ENCODE assay signal across 8 mouse cellular contexts in the genomic region with DNA sequence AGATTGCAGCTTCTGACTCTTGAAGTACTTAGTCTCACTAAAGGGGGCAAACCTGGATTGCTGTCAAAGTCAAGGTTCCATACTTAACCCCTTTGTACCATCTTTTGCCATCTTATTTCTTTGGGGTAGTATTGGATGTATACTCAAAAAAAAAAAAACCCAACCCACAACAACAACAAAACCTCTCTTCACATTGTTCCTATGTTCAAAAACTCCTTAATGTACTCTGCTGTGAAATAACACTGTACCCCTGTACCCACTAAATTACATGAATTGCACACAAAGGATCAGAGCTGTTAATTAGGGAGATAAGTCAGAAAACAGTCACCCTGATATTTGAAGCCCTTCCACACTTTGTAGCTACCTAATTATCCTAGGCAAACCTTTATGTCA. TPM values are rescaled to one million over a fixed set of nuclear protein-coding genes. Genes with fewer than 3 reads are reported as not detected.
A peak's percentile ranks its signal among the peaks of the same experiment; 100 is the strongest.
DNase-seq lines count a peak whose midpoint lies in the region; ATAC-seq and TF ChIP-seq lines count a peak whose summit lies in the region.

No protein-coding gene starts in this region.

- DNase-seq in heart, postnatal 0 days (ENCODE audit: low spot score) = no peak
- DNase-seq in heart, postnatal 10 days = no peak
- DNase-seq in hindbrain, embryonic 14.5 days (ENCODE audit: low spot score) = no peak
- no peak for DNase-seq in left cerebral cortex, postnatal 4 days

- ATAC-seq in heart, postnatal 0 days (ENCODE audit: insufficient read depth, low read depth) = no peak
- no peak for ATAC-seq in hindbrain, embryonic 14.5 days (ENCODE audit: low FRiP score)
- ATAC-seq in midbrain, embryonic 13.5 days = no peak
- no peak for ATAC-seq in granulocyte monocyte progenitor cell, adult 5-6 weeks (replicated peaks; ENCODE audit: poor library complexity, severe bottlenecking)
- no peak for ATAC-seq in frontal cortex, adult (ENCODE audit: low TSS enrichment)

- peak overlapping the region; percentile 91 for H3K4me2 ChIP-seq in heart, postnatal 0 days (ENCODE audit: low read depth, low read length)
- H3K4me2 ChIP-seq in hindbrain, embryonic 14.5 days (replicated peaks) = peak overlapping the region; percentile 81
- peak overlapping the region; percentile 72 for H3K4me2 ChIP-seq in midbrain, embryonic 13.5 days (replicated peaks)

- no peak for TF ChIP-seq EP300 in heart, postnatal 0 days (IDR thresholded peaks at IDR 0.05; ENCODE audit: low read depth)

- peak overlapping the region; percentile 35; the same call in 1 of the 2 replicates for H3K27ac ChIP-seq in heart, postnatal 0 days (ENCODE audit: low read depth)
- H3K27ac ChIP-seq in brown adipose tissue, adult 24 weeks (replicated peaks; ENCODE audit: low read depth, low read length) = no peak overlapping the region
- peak overlapping the region; percentile 99 for H3K27ac ChIP-seq in hindbrain, embryonic 14.5 days
- H3K27ac ChIP-seq in midbrain, embryonic 13.5 days = 0 out of 2 replicates have a peak overlapping the region, but pooled peaks have one; percentile 71

- no peaks in the 10 kb centered on the region for H3K27me3 ChIP-seq in heart, postnatal 0 days (ENCODE audit: control insufficient read depth, insufficient read depth, low read length)
- no peaks in the 10 kb centered on the region for H3K27me3 ChIP-seq in hindbrain, embryonic 14.5 days (ENCODE audit: control insufficient read depth, insufficient read depth, low read length)
- H3K27me3 ChIP-seq in midbrain, embryonic 13.5 days = peaks cover 6% of the 10 kb centered on the region

- no peak overlapping the region for H3K9ac ChIP-seq in heart, postnatal 0 days (replicated peaks; ENCODE audit: low read depth, low read length)
- H3K9ac ChIP-seq in hindbrain, embryonic 14.5 days = peak overlapping the region; percentile 84
- H3K9ac ChIP-seq in midbrain, embryonic 13.5 days (replicated peaks) = peak overlapping the region; percentile 69; the same call in 1 of the 2 replicates

- no peaks in the 10 kb centered on the region for H3K9me3 ChIP-seq in heart, postnatal 0 days (replicated peaks; ENCODE audit: control insufficient read depth, low read length)
- H3K9me3 ChIP-seq in hindbrain, embryonic 14.5 days (ENCODE audit: control insufficient read depth, low read length) = no peaks in the 10 kb centered on the region
- no peaks in the 10 kb centered on the region for H3K9me3 ChIP-seq in midbrain, embryonic 13.5 days

- H3K4me1 ChIP-seq in heart, postnatal 0 days (ENCODE audit: control insufficient read depth, insufficient read depth) = peaks cover 18% of the 10 kb centered on the region
- H3K4me1 ChIP-seq in brown adipose tissue, adult 24 weeks (ENCODE audit: control insufficient read depth, insufficient read depth, insufficient read length, low read length) = 0 out of 2 replicates have a peak, but pooled peaks cover 3% of the 10 kb centered on the region
- peaks cover 23% of the 10 kb centered on the region for H3K4me1 ChIP-seq in hindbrain, embryonic 14.5 days (replicated peaks; ENCODE audit: control insufficient read depth, insufficient read depth, low read length)
- H3K4me1 ChIP-seq in midbrain, embryonic 13.5 days (replicated peaks) = peaks cover 27% of the 10 kb centered on the region

- H3K36me3 ChIP-seq in heart, postnatal 0 days (replicated peaks; ENCODE audit: control insufficient read depth, insufficient read depth, low read length) = no peaks in the 10 kb centered on the region
- no peaks in the 10 kb centered on the region for H3K36me3 ChIP-seq in hindbrain, embryonic 14.5 days (replicated peaks; ENCODE audit: control insufficient read depth, insufficient read depth)
- H3K36me3 ChIP-seq in midbrain, embryonic 13.5 days = no peaks in the 10 kb centered on the region

- no peak for TF ChIP-seq CTCF in heart, postnatal 0 days (IDR thresholded peaks at IDR 0.05; ENCODE audit: low read depth)

- intact Hi-C loops in heart, postnatal 10 days (cut with DNase I) = no loop called here
- intact Hi-C loops in left cerebral cortex, postnatal 4 days (cut with DNase I) = no loop called here

- H3K4me3 ChIP-seq in heart, postnatal 0 days (ENCODE audit: low read depth, low read length) = peak overlapping the region; percentile 97
- H3K4me3 ChIP-seq in brown adipose tissue, adult 24 weeks (ENCODE audit: insufficient read depth, low read depth, low read length) = peak overlapping the region; percentile 61
- peak overlapping the region; percentile 83 for H3K4me3 ChIP-seq in hindbrain, embryonic 14.5 days (replicated peaks; ENCODE audit: low read length)
- H3K4me3 ChIP-seq in midbrain, embryonic 13.5 days (replicated peaks) = peak overlapping the region; percentile 93

RNA-seq across cellular contexts. Expression of a gene that starts 0.7 kb away (rescaled TPM):
- 92.5 and 111 TPM in 2 replicates for total RNA-seq in heart, postnatal 0 days (2014; rRNA removed; ENCODE audit: low replicate concordance)
- polyA plus RNA-seq in heart, postnatal 0 days (2015; fragmentation: Nextera tagmentation; extraction: Ambion mirVana) = 293 and 300 TPM in 2 replicates
- 100 to 1,000 TPM; 292 to 311 TPM for total RNA-seq in heart, postnatal 10 days (2021)
- 242 and 410 TPM in 2 replicates for polyA plus RNA-seq in brown adipose tissue, adult 24 weeks (2012; ENCODE audit: insufficient read depth, insufficient read length, missing spikeins)
- 557 and 572 TPM in 2 replicates for polyA plus RNA-seq in hindbrain, embryonic 14.5 days (2014; fragmentation: Nextera tagmentation; extraction: Ambion mirVana)
- polyA plus RNA-seq in midbrain, embryonic 13.5 days (2015; fragmentation: Nextera tagmentation; extraction: Ambion mirVana) = 575 and 608 TPM in 2 replicates
- total RNA-seq in granulocyte monocyte progenitor cell, adult 5-6 weeks (2014; fragmentation: Nextera tagmentation) = 319 and 364 TPM in 2 replicates
- 210 and 242 TPM in 2 replicates for total RNA-seq in granulocyte monocyte progenitor cell, adult 5-6 weeks (2017)
- 100 to 1,000 TPM; 436 to 445 TPM for total RNA-seq in left cerebral cortex, postnatal 4 days (2021)

RNA-seq across cellular contexts. Expression of a gene that starts 47.6 kb away (rescaled TPM):
- 12.8 and 34.4 TPM in 2 replicates for total RNA-seq in heart, postnatal 0 days (2014; rRNA removed; ENCODE audit: low replicate concordance)
- 7.6 and 8.3 TPM in 2 replicates for polyA plus RNA-seq in heart, postnatal 0 days (2015; fragmentation: Nextera tagmentation; extraction: Ambion mirVana)
- 10 to 100 TPM; 21.8 to 24.0 TPM for total RNA-seq in heart, postnatal 10 days (2021)
- polyA plus RNA-seq in brown adipose tissue, adult 24 weeks (2012; ENCODE audit: insufficient read depth, insufficient read length, missing spikeins) = 0.40 and 0.79 TPM in 2 replicates
- polyA plus RNA-seq in hindbrain, embryonic 14.5 days (2014; fragmentation: Nextera tagmentation; extraction: Ambion mirVana) = 8.7 and 9.1 TPM in 2 replicates
- polyA plus RNA-seq in midbrain, embryonic 13.5 days (2015; fragmentation: Nextera tagmentation; extraction: Ambion mirVana) = 13.4 and 17.8 TPM in 2 replicates
- total RNA-seq in granulocyte monocyte progenitor cell, adult 5-6 weeks (2014; fragmentation: Nextera tagmentation) = 2.4 TPM in 1 of 2 replicates, not detected in the other
- total RNA-seq in granulocyte monocyte progenitor cell, adult 5-6 weeks (2017) = 0.21 TPM in 1 of 2 replicates, not detected in the other
- total RNA-seq in left cerebral cortex, postnatal 4 days (2021) = 10 to 100 TPM in 1 of 2 experiments, 1 to 10 TPM in 1; 7.3 to 10.8 TPM
